Mouse (Mus musculus) layer of hippocampus, adult 18-20 months (tissue): ENCODE results near the gene Arhgap29. TPM values are rescaled to one million over a fixed set of nuclear protein-coding genes. Genes with fewer than 3 reads are reported as not detected.

Experiments used
- DNase-seq, 2 experiments: peaks; one replicate each; pipeline ENCODE4 v3.0.0; 2022; ENCODE audit warnings: low spot score in 2 of 2
- total RNA-seq, 2 experiments: library from RNA; stranded (reverse); gene quantifications; 2 replicates each; pipeline ENCODE4 v1.2.3; 2021

The Arhgap29 gene
- total RNA-seq, 2 experiments from 2014 or later, result 11.6 to 12.6 TPM

DNA sequence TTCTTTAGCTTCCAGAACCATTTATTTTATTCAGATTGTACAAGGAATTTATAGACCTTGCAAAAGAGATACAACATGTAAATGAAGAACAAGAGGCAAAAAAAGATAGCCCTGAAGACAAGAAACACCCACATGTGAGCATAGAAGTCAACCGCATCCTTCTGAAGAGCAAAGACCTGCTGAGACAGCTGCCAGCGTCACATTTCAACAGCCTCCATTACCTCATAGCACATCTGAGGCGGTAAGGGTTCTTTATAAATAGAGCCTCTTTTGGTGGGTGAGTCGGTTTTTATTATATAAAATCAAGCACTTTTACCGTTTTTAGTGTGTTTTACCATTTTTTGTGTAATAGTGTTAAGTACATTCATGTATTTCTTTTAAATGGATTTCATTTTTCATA lies 57.5 kb downstream of the Arhgap29 start:
- no peak for DNase-seq

DNA sequence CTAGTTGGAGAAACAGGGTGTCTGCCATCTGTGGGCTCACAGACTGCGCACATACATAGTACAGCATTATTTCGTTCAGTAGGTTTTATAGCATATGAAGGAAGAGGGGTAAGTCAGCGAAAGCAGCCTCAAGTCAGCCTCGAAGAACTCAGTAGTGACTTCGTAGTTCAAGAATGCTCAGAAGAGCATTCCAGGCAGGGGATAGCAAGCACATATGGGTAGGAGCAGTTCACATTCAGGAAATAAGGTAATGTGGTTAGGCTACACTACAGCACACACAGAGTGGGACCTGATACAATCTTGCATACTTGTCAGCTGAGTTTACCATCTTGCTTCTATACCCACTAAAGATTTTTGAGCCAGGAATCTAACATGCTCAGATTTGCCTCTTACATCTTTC lies 58.0 kb downstream of the Arhgap29 start:
- DNase-seq, result no peak

DNA sequence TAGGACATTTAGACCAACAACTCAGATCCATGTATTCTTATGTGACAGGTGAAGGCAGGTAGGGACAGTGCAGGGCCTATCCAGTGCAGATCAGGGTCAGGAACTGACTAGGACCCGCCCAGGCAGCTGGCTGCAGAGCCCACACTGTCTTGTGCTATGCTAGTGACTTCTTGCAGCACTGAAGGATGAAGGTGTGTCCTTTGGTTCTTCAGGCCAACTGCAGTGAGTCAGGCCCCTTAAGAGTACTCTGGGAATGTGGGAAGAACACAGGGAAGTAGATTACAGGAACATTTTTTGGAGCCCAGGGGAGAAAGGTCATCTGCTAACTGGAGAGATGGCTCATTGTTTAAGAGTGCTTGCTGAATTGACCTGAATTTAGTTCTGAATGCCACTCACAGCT lies 60.1 kb downstream of the Arhgap29 start:
- DNase-seq, result no peak

DNA sequence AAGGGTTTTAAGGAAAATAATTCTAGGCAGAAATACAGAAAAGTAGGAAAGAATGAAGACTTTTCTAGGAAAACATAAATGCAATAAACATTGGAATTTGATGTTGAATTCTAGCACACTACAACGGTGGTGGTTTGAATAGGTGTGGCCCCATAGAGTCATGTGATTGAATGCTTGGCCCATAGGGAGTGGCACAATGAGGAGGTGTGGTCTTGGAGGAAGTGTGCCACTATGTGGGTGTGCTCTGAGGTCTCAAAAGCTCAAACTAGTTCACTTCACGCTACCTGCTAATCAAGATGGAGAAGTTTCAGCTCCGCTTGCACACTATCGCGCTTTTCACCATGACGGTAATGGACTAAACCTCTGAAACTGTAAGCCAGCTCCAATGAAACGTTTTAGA lies 66.1 kb downstream of the Arhgap29 start:
- DNase-seq, result no peak

DNA sequence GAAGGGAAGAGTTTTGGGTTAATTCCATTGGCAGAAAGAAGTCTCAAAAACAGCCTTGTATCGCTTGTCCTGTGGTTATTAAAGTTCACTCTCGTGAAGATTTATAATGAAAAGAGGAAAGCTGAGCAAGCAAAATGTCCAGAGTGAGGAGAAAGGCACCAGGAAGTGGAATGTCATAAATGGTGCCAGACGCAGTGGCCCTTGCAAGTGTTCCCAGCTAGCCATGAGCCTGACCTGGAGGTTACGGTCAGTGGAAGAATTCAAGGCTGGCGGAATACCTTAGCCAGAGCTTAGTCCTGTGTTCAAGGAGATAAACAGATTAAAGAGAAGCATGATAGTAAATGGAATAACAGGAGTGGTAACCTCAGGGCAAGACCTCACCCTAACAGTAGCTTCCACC lies 66.8 kb downstream of the Arhgap29 start:
- DNase-seq, result no peak

DNA sequence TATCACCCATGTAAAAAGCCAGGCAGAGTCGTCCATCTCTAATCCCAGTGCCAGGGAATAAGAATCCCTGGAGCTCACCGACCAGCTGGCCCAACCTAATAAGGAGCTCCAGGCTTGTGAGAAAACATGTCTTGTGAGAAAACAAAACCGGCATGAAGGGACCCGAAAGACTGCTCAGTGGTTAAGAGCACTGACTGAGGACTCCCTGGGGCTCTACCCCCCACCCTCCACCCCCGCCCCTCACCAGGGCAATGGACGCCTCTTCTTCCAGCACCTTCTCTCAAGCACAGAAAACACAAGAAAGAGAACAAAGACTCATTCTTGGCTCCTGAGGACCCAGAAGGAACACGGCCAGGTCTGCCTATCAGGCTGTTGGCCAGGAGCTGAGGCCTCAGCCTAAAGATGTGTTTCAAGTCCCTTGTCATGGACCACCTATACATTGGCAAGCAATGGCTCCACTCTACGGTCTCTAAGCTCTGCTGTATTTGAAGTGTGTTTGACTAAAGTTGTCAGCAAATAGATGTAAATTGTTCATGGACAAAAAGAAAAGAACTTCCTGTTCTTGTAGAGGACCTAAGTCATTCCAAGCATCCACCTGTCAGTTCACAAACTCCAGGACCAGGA lies 68.8 kb downstream of the Arhgap29 start:
- no peak for DNase-seq

DNA sequence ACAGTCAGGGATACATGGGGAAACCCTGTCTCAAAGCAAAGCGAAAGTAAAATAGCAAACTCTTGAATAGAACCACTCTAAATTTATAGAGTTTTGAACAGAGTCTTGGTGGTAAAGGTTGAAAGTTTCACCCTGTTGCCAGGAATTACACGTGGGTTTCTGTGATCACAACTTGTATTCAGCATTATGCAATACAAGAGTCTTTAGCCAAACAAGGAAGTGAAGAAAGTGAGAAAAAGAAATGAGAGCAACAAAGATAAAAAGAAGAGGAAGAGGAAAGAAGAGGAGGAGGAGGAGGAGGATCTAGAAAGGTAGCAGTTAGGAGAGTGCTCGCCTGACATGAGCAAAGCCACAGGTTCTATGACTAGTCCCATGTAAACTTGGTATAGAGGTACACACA lies 70.0 kb downstream of the Arhgap29 start:
- no peak for DNase-seq

- no peak for DNase-seq
These were observed 74.3 kb downstream of the Arhgap29 start for GRCm38 (mm10) chr3:122026676-122027075.

GRCm38 (mm10) chr3:122027776-122028175 lies 75.4 kb downstream of the Arhgap29 start:
- no peak for DNase-seq

DNA sequence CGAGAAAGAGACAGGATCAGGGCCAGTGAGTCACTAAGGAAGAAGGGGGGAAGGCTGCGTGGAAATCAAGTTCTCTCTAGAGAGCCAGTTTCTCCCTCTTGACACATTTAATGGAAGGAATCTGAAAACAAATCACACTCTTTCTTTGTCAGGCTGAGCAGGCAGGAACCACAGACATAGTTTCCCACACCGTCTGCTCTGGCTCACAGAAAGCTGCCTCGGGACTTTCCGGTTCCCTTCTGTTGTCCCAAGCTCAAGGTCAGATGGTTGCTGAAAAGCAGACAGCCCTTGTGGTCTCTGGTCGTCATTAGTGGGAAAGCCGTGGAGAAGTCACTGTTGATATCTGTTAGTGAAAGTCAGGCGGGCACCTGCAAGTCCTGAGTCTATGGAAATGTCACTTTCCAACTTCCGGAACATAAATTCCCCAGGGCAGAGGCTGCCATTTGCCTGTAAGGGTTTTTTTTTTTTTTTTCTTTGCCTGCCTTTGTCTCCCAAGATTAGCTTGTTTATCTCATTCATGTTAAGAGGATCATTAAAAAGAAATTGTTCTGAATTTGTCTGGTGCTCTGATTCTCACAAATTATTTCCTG lies 81.0 kb downstream of the Arhgap29 start:
- no peak for DNase-seq

DNA sequence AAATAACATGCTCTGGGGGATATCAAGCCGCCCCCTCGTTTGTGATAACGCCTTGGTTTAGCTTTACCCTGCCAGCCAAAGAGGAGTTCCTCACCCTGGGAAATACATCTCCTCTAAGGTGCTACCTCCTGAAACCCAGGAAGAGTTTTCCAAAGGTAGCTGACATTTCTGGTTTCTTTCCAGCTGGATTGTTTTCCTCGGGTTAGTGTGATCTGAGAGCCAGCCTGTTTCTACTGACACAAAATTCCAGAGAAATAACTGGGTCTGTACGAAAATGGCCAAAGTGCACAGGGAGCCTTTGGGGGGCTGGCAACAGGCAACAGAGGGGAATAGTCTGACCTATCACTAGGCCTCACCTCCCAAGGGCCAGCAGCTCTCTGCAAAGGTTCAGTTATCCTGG lies 81.9 kb downstream of the Arhgap29 start:
- no peak for DNase-seq

GRCm38 (mm10) chr3:122035092-122035491 lies 82.8 kb downstream of the Arhgap29 start:
- no peak for DNase-seq

DNA sequence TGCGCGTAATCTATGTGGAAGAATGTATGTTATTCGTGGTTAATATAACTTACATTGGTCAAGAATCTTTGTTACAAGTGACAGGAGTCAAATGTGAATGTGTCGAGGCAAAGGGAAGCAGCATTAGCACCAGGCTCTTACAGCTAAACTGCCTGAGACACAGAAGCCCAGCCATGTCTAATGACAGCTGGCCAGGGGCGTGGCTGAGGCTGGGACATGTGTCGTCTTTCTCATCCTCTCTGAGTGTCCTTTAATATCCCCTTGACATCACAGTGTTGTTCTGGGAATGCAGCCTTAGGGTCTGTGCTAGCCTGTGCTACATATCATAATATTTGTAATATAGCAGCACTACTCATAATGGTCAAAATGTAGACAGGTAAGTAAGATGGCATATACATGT lies 88.2 kb downstream of the Arhgap29 start:
- DNase-seq, result no peak

GRCm38 (mm10) chr3:122043102-122043501 lies 90.8 kb downstream of the Arhgap29 start:
- no peak for DNase-seq

DNA sequence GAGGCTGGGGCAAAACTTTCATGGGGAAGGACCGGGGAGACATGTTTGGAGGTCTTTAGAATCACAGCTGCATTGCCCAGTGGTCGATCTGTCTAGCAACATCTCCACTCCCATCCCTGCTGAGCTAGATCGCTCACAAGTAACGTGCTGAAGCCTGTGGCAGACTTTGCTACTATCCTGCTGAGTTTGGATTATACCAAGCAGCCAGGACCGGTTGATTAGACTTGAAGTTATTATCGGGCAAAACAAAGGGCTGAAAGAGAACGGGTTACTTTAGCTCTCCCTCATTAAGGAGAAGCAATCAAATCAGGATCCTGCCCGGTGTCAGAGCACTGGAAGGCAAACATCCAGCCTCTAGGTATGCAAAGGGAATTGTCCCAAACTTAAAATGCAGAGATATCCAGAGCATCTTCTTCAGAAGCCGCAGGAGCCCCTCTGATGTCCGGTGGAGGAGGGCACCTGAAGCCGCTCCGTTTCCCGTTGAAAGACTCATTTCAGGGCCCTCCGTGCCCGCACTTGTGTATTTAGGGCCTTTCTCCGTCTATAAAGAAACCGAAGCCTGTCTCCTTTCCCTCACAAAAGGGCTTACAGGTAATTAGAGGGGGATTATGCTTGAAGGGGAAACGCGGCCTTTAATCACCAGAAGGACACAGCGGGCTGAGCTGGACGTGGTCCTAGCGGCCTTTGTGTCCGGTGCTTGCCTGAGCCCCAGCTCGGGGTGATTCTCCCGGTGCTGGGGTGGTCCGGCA lies 91.6 kb downstream of the Arhgap29 start, which contains the start of gene Abca4:
Abca4 (plus strand) TSS at position 645 of the 749 bp plus-strand sequence.
- no peak for DNase-seq

- DNase-seq, result peak in 1 of 2 experiments; percentile 10
These were observed 93.9 kb downstream of the Arhgap29 start for GRCm38 (mm10) chr3:122046187-122046620.

- no peak for DNase-seq
These were observed 95.1 kb downstream of the Arhgap29 start for GRCm38 (mm10) chr3:122047402-122047801.

- peak; percentile 43 to 77 for DNase-seq
These were observed 95.8 kb downstream of the Arhgap29 start for GRCm38 (mm10) chr3:122047921-122048861.

- no peak for DNase-seq
These were observed 96.8 kb downstream of the Arhgap29 start for GRCm38 (mm10) chr3:122049158-122049557.

GRCm38 (mm10) chr3:122058439-122059198 lies 106.3 kb downstream of the Arhgap29 start:
- DNase-seq, result no peak
